Mouse (Mus musculus) bone marrow, adult 2 months (tissue): ENCODE data around the gene Utp11.
"Not testable (repeated sequence)": the region's sequence is repeated elsewhere in the genome, so short reads cannot be mapped to it uniquely, and the experiment has no call there.

Source experiments
- CTCF ChIP-seq: fragments of 200-500 bp; IDR thresholded peaks from 2 replicates; pipeline ENCODE4 v1.5.1; 2011; ENCODE audit warnings: low read length, control low read depth; ENCODE audit not compliant: control insufficient read depth, insufficient read depth
- POLR2A ChIP-seq: fragments of 200-500 bp; IDR thresholded peaks from 2 replicates; pipeline ENCODE4 v1.6.1; 2011; ENCODE audit warnings: low read depth, mild to moderate bottlenecking, control low read depth, low read length, borderline replicate concordance; ENCODE audit not compliant: control insufficient read depth

- TF ChIP-seq POLR2A, CTCF: not testable (repeated sequence)
Measured at GRCm38 (mm10) chr4:124708200-124708517, 14.8 kb upstream of the Utp11 start.
